Mouse (Mus musculus): ENCODE data around the gene Klf1. TPM values are rescaled to one million over a fixed set of nuclear protein-coding genes. Genes with fewer than 3 reads are reported as not detected.
A peak's percentile ranks its signal among the peaks of the same experiment; 100 is the strongest.

Klf1 gene
- polyA plus RNA-seq, 1 experiment from 2014 or later = 0.64 TPM

Small RNAs within 50 kb of the gene (microRNA-seq; reads per million reads assigned to microRNA genes)
- gene Gm24197 (not detected), gene Mir7069 (4.6 reads per million, percentile 19 among the genes with 10 or more reads in this experiment)

Other genes with a start within 250 kb of the Klf1 start
- 18.8 and 24.5 TPM in 2 replicates for gene Ier2, start 239.1 kb upstream of the Klf1 start, polyA plus RNA-seq (2015; fragmentation: Nextera tagmentation; extraction: Ambion mirVana)
- gene Trmt1, start 215.6 kb upstream of the Klf1 start, polyA plus RNA-seq (2015; fragmentation: Nextera tagmentation; extraction: Ambion mirVana) = 62.5 and 65.9 TPM in 2 replicates
- gene Nacc1, start 214.1 kb upstream of the Klf1 start, polyA plus RNA-seq (2015; fragmentation: Nextera tagmentation; extraction: Ambion mirVana) = 13.6 and 16.1 TPM in 2 replicates
- gene Lyl1, start 200.5 kb upstream of the Klf1 start, polyA plus RNA-seq (2015; fragmentation: Nextera tagmentation; extraction: Ambion mirVana) = 3.1 and 3.6 TPM in 2 replicates
- 1.2 and 1.7 TPM in 2 replicates for gene G430095P16Rik, start 178.9 kb upstream of the Klf1 start, polyA plus RNA-seq (2015; fragmentation: Nextera tagmentation; extraction: Ambion mirVana)
- gene Nfix, start 101.6 kb upstream of the Klf1 start, polyA plus RNA-seq (2015; fragmentation: Nextera tagmentation; extraction: Ambion mirVana) = 71.2 and 87.6 TPM in 2 replicates
- gene Dand5, start 79.1 kb upstream of the Klf1 start, polyA plus RNA-seq (2015; fragmentation: Nextera tagmentation; extraction: Ambion mirVana) = 14.0 and 15.1 TPM in 2 replicates
- 39.7 and 40.6 TPM in 2 replicates for gene Gadd45gip1, start 70.4 kb upstream of the Klf1 start, polyA plus RNA-seq (2015; fragmentation: Nextera tagmentation; extraction: Ambion mirVana)
- 79.1 and 85.9 TPM in 2 replicates for gene Rad23a, start 61.3 kb upstream of the Klf1 start, polyA plus RNA-seq (2015; fragmentation: Nextera tagmentation; extraction: Ambion mirVana)
- 700 and 710 TPM in 2 replicates for gene Calr, start 55.0 kb upstream of the Klf1 start, polyA plus RNA-seq (2015; fragmentation: Nextera tagmentation; extraction: Ambion mirVana)
- gene Farsa, start 44.9 kb upstream of the Klf1 start, polyA plus RNA-seq (2015; fragmentation: Nextera tagmentation; extraction: Ambion mirVana) = 108 and 112 TPM in 2 replicates
- 33.7 and 37.3 TPM in 2 replicates for gene Syce2, start 29.8 kb upstream of the Klf1 start, polyA plus RNA-seq (2015; fragmentation: Nextera tagmentation; extraction: Ambion mirVana)
- gene Gcdh, start 8.0 kb upstream of the Klf1 start, polyA plus RNA-seq (2015; fragmentation: Nextera tagmentation; extraction: Ambion mirVana) = 36.4 and 40.3 TPM in 2 replicates
- 5.7 and 7.3 TPM in 2 replicates for gene Dnase2a, start 6.6 kb downstream of the Klf1 start, polyA plus RNA-seq (2015; fragmentation: Nextera tagmentation; extraction: Ambion mirVana)
- 72.4 and 81.1 TPM in 2 replicates for gene Mast1, start 35.4 kb downstream of the Klf1 start, polyA plus RNA-seq (2015; fragmentation: Nextera tagmentation; extraction: Ambion mirVana)
- 2.8 and 3.5 TPM in 2 replicates for gene Rtbdn, start 45.1 kb downstream of the Klf1 start, polyA plus RNA-seq (2015; fragmentation: Nextera tagmentation; extraction: Ambion mirVana)
- gene Gm49661, start 67.5 kb downstream of the Klf1 start, polyA plus RNA-seq (2015; fragmentation: Nextera tagmentation; extraction: Ambion mirVana) = not detected in 2 replicates
- gene Prdx2, start 67.7 kb downstream of the Klf1 start, polyA plus RNA-seq (2015; fragmentation: Nextera tagmentation; extraction: Ambion mirVana) = 1,124 and 1,185 TPM in 2 replicates
- gene Rnaseh2a, start 67.8 kb downstream of the Klf1 start, polyA plus RNA-seq (2015; fragmentation: Nextera tagmentation; extraction: Ambion mirVana) = 54.2 and 59.8 TPM in 2 replicates
- 6.3 and 6.8 TPM in 2 replicates for gene Junb, start 76.8 kb downstream of the Klf1 start, polyA plus RNA-seq (2015; fragmentation: Nextera tagmentation; extraction: Ambion mirVana)
- gene Hook2, start 88.7 kb downstream of the Klf1 start, polyA plus RNA-seq (2015; fragmentation: Nextera tagmentation; extraction: Ambion mirVana) = 34.0 and 37.3 TPM in 2 replicates
- gene Best2, start 112.6 kb downstream of the Klf1 start, polyA plus RNA-seq (2015; fragmentation: Nextera tagmentation; extraction: Ambion mirVana) = 0.08 TPM in 1 of 2 replicates, not detected in the other
- gene Asna1, start 123.4 kb downstream of the Klf1 start, polyA plus RNA-seq (2015; fragmentation: Nextera tagmentation; extraction: Ambion mirVana) = 148 and 159 TPM in 2 replicates
- 123 and 132 TPM in 2 replicates for gene Trir, start 124.9 kb downstream of the Klf1 start, polyA plus RNA-seq (2015; fragmentation: Nextera tagmentation; extraction: Ambion mirVana)
- 56.8 and 63.7 TPM in 2 replicates for gene Tnpo2, start 135.0 kb downstream of the Klf1 start, polyA plus RNA-seq (2015; fragmentation: Nextera tagmentation; extraction: Ambion mirVana)
- gene Fbxw9, start 158.1 kb downstream of the Klf1 start, polyA plus RNA-seq (2015; fragmentation: Nextera tagmentation; extraction: Ambion mirVana) = 72.0 and 76.1 TPM in 2 replicates
- gene Gm5741, start 166.1 kb downstream of the Klf1 start, polyA plus RNA-seq (2015; fragmentation: Nextera tagmentation; extraction: Ambion mirVana) = 0.99 and 1.0 TPM in 2 replicates
- 103 and 111 TPM in 2 replicates for gene Dhps, start 169.8 kb downstream of the Klf1 start, polyA plus RNA-seq (2015; fragmentation: Nextera tagmentation; extraction: Ambion mirVana)
- gene Wdr83os, start 178.8 kb downstream of the Klf1 start, polyA plus RNA-seq (2015; fragmentation: Nextera tagmentation; extraction: Ambion mirVana) = 117 and 119 TPM in 2 replicates
- gene Wdr83, start 179.4 kb downstream of the Klf1 start, polyA plus RNA-seq (2015; fragmentation: Nextera tagmentation; extraction: Ambion mirVana) = 47.2 and 53.0 TPM in 2 replicates
- gene Man2b1, start 181.3 kb downstream of the Klf1 start, polyA plus RNA-seq (2015; fragmentation: Nextera tagmentation; extraction: Ambion mirVana) = 20.9 and 22.5 TPM in 2 replicates
- gene Zfp791, start 221.2 kb downstream of the Klf1 start, polyA plus RNA-seq (2015; fragmentation: Nextera tagmentation; extraction: Ambion mirVana) = 3.9 and 4.6 TPM in 2 replicates
- gene Cks1brt, start 250.0 kb downstream of the Klf1 start, polyA plus RNA-seq (2015; fragmentation: Nextera tagmentation; extraction: Ambion mirVana) = not detected in 2 replicates

Data from hindbrain, embryonic 15.5 days (tissue).